Mouse (Mus musculus): ENCODE measurements around the gene Sptb.

DNA sequence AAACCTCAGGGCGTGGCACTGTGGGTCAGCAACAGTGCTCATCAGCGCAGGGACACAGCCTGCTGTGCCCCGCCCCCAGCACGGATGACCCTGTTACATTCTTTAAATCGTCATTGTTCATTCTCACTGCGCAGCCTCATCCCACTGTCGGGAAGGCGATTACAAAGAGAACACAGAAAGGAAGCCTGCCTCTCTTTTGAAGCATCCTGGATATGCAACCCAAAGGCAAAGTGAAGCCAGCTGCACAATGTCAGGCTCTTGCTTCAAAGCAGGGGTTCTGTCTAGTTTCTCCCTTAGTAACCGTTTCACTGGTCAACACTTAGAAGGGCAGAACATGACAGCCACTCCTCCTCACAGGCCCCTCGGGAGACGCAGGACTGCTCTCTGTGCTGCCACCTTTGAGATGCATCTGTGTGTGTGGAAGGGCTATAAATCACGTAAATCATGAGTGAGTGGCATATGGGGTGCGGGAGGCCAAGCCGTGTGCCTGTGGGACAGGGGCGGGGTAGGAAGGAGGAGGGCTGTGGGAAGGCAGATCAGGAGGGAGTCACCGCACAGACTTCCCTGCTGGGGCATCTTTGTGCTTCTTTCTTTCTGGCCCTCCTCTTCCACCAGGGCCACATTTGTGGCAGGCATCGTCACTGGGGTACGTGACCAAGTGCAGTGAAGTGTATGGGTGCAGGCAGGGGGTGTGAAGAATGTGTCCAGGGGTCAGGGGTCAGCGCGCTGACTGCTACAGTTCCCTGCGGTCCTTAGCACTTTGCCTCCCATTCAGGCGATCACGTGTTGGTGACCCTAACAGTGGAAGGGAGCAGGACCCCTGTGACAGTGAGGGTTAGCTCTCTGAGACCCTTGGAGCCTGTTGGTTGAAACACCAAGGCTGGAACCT is 64.9 kb downstream of the Sptb start:
- TF ChIP-seq POLR2A (IDR thresholded peaks at IDR 0.05; ENCODE audit: borderline replicate concordance, low read depth, low read length) (no peak), CTCF (IDR thresholded peaks at IDR 0.05; ENCODE audit: low read depth, low read length) (no peak)
